Mouse (Mus musculus): Measurements from ENCODE around the gene Krt6b. TPM values are rescaled to one million over a fixed set of nuclear protein-coding genes. Genes with fewer than 3 reads are reported as not detected.
"Not testable (repeated sequence)": the region's sequence is repeated elsewhere in the genome, so short reads cannot be mapped to it uniquely, and the experiment has no call there.

The Krt6b gene
- polyA plus RNA-seq, 1 experiment from 2014 or later: not detected

DNA sequence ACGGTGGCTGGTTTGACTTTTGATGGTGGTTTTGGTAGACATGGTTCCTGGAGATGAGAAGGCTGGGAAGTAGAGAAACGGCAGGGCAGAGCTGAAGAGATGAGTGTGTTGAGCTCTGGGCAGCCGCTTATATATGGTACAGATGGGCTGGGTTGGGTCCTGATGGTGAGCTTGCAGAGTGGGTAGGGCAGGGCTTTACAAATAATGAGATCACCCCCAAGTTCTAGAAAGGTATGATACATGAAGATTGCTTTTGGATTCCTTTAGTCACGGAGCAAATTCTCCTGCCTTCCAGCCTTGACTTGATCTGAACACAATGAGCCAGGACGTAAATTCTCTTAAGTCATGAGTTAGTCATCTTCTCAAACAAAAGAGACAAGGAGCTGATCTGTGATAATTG lies 14.1 kb upstream of the Krt6b start, which contains the start of gene Krt6a:
Gene Krt6a (minus strand): TSS at position 101 of the 400 bp plus-strand sequence.
- Histone ChIP-seq H3K9ac (no peak within 1 kb of the TSS), H3K27me3 (no peaks in the 10 kb centered on the region), H3K4me1 (no peaks in the 10 kb centered on the region), H3K4me2 (no peak within 1 kb of the TSS), H3K4me3 (replicated peaks) (no peak within 1 kb of the TSS), H3K9me3 (no peaks in the 10 kb centered on the region), H3K36me3 (replicated peaks) (no peaks in the 10 kb centered on the region), H3K27ac (no peak within 1 kb of the TSS)
- no peak for ATAC-seq (ENCODE audit: low FRiP score)
- 90% methylated on average over 5 of the region's 5 CpGs for WGBS

DNA sequence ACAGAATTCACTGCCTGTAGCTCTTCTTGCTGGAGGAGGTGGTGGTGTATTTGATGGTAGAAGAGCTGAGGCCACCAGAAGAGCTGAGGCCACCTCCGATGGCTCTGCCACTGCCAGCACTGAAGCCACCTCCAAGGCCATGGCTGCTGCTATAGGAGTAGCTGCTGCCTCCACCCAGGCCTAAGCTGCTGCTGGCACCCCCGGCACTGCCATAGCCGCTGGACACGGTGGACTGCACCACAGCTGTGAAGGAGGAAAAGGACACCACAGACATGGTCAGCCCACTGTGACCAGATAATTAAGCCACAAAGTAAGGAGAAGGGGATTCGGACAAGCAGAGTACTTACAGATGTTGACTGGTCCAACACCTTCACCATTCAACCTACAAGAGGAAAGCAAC lies 10.4 kb upstream of the Krt6b start:
- not testable (repeated sequence) for H3K9ac ChIP-seq; H3K27ac ChIP-seq; H3K4me1 ChIP-seq; H3K9me3 ChIP-seq; H3K27me3 ChIP-seq; ATAC-seq (ENCODE audit: low FRiP score); H3K4me2 ChIP-seq; H3K4me3 ChIP-seq (replicated peaks); H3K36me3 ChIP-seq (replicated peaks)
- WGBS: 92% methylated on average over 5 of the region's 5 CpGs

DNA sequence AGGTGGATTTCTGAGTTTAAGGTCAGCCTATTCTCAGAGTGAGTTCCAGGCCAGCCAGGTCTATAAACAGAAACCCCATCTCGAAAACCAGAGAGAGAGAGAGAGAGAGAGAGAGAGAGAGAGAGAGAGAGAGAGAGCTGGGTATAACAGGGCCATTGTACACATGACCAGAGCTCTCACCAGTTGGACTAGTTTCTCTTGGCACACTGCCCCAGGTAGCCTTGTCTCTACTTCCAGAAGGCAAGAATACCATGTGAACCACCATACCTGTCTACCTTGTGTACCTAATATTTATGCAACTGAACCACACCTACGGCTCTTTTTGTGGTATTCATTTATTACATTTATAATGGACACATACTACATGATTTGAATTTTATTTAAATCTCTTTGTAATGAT lies 8.1 kb upstream of the Krt6b start:
- Histone ChIP-seq H3K27me3 (no peaks in the 10 kb centered on the region), H3K4me1 (no peaks in the 10 kb centered on the region), H3K27ac (no peak overlapping the region), H3K4me3 (replicated peaks) (no peak overlapping the region), H3K36me3 (replicated peaks) (no peaks in the 10 kb centered on the region), H3K9me3 (no peaks in the 10 kb centered on the region), H3K9ac (no peak overlapping the region), H3K4me2 (no peak overlapping the region)
- 78% methylated on average over 2 of the region's 2 CpGs for WGBS
- ATAC-seq (ENCODE audit: low FRiP score): no peak

DNA sequence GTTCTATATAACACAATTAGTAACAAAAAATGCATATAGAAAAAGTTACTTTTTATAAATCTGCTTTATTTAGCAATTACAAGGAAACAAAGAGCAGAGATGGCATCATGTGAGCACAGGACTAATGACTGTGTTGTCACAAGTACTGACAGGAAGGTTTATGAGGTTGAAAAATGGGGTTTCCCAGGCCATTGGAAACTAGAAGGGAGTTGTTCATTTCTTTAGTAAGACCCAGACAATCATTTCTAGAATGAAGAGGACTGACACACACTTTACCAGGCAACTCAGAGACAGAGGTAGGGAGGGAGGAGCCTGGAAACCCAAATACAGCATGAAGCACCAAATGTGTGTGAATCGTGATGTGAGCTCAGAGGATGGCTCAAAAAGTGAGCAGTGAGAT lies 4.1 kb downstream of the Krt6b start:
- no peak for ATAC-seq (ENCODE audit: low FRiP score)
- no peaks in the 10 kb centered on the region for H3K4me1 ChIP-seq
- H3K4me2 ChIP-seq: no peak overlapping the region
- no peaks in the 10 kb centered on the region for H3K9me3 ChIP-seq
- H3K27ac ChIP-seq: no peak overlapping the region
- H3K4me3 ChIP-seq (replicated peaks): no peak overlapping the region
- H3K27me3 ChIP-seq: no peaks in the 10 kb centered on the region
- no peaks in the 10 kb centered on the region for H3K36me3 ChIP-seq (replicated peaks)
- no peak overlapping the region for H3K9ac ChIP-seq
- 88% methylated on average over 1 of the region's 1 CpGs for WGBS

DNA sequence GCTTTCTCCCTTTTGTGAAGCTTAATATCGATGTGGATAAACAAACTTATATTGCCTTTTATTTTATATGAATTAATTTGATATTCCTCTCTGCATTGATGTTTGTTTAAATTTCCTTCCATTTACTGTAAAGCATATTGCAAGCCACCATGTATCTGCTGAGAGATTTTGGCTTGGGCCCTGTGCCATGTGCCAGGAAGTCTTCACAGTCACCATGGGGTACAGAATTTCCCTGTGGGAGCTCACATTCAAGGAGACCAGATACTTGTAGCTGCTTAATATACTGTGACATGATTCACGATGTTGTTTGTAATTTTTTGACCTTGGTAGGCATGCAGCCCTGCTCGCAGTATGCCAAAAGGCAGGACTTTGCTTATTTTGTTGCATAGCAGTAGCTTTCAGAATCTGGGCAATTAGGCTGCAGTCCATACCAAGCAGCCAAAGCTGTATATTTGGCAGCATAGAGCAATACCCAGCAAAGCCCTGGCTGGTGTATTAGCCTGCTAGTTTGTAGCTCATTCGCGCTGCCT lies 27.3 kb downstream of the Krt6b start:
- H3K4me1 ChIP-seq: no peaks in the 10 kb centered on the region
- H3K36me3 ChIP-seq (replicated peaks): no peaks in the 10 kb centered on the region
- H3K27ac ChIP-seq: no peak overlapping the region
- no peak overlapping the region for H3K4me2 ChIP-seq
- ATAC-seq (ENCODE audit: low FRiP score): no peak
- H3K27me3 ChIP-seq: no peaks in the 10 kb centered on the region
- H3K9me3 ChIP-seq: no peaks in the 10 kb centered on the region
- no peak overlapping the region for H3K9ac ChIP-seq
- H3K4me3 ChIP-seq (replicated peaks): no peak overlapping the region
- 89% methylated on average over 5 of the region's 5 CpGs for WGBS

DNA sequence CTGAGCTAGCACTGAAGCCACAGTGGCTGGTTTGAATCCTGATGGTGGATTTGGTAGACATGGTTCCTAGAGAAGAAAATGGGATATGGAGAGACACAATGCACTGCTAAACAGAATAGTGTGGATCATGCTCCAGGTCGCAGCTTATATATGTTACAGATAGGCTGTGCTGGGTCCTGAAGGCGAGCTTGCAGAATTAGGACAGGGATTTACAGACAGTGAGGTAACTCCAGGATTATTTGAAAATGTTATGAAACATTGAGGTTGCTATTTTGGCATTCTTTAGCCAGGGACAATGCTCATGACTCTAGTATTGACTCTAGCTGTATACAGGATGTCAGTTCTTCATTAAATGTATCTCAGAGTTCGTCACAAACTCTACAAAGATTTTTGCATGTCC lies 32.8 kb downstream of the Krt6b start, which contains the start of gene Gm5478:
Gene Gm5478 (minus strand): TSS at position 101 of the 400 bp plus-strand sequence.
- Histone ChIP-seq H3K9ac (no peak within 1 kb of the TSS), H3K27me3 (no peaks in the 10 kb centered on the region), H3K36me3 (replicated peaks) (no peaks in the 10 kb centered on the region), H3K4me2 (no peak within 1 kb of the TSS), H3K4me3 (replicated peaks) (no peak within 1 kb of the TSS), H3K9me3 (no peaks in the 10 kb centered on the region), H3K27ac (no peak within 1 kb of the TSS), H3K4me1 (no peaks in the 10 kb centered on the region)
- WGBS: 78% methylated on average over 3 of the region's 3 CpGs
- no peak for ATAC-seq (ENCODE audit: low FRiP score)

DNA sequence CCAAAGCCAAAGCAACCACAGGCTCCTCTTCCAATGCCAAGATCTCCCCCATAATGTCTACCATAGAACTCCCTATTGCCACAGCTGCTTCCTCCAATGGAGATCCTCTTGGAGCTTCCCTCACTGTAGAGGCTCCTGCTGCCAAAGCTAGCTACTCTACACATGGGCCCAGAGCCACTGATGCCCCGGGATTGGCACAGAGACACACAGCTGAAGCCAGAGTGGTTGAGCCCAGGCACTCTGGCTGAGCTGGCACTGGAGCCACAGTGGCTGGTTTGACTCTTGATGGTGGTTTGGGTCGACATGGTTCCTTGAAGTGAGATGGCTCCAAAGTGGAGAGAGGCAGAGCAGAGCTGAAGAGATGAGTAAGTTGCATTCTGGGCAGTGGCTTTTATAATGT lies 52.2 kb downstream of the Krt6b start, which contains the start of gene Gm5414:
Gene Gm5414 (minus strand): TSS at position 305 of the 400 bp plus-strand sequence.
- Histone ChIP-seq H3K9me3 (no peaks in the 10 kb centered on the region), H3K27me3 (no peaks in the 10 kb centered on the region), H3K27ac (no peak within 1 kb of the TSS), H3K4me2 (no peak within 1 kb of the TSS), H3K4me1 (no peaks in the 10 kb centered on the region), H3K4me3 (replicated peaks) (no peak within 1 kb of the TSS), H3K9ac (no peak within 1 kb of the TSS), H3K36me3 (replicated peaks) (no peaks in the 10 kb centered on the region)
- 80% methylated on average over 2 of the region's 2 CpGs for WGBS
- no peak for ATAC-seq (ENCODE audit: low FRiP score)

Small RNAs within 50 kb of the gene (microRNA-seq; reads per million reads assigned to microRNA genes)
- not detected for gene Gm44323
- gene Gm44342: not detected
- not detected for gene Gm44383
- not detected for gene Gm44479

Other genes with a start within 250 kb of the Krt6b start
- 0.17 and 0.22 TPM in 2 replicates for gene Krt87, start 241.5 kb downstream of the Krt6b start, polyA plus RNA-seq (2016; fragmentation: Nextera tagmentation; extraction: Ambion mirVana)
- gene Krt88, start 232.5 kb downstream of the Krt6b start, polyA plus RNA-seq (2016; fragmentation: Nextera tagmentation; extraction: Ambion mirVana): not detected in 2 replicates
- not detected in 2 replicates for gene Krt81, start 216.5 kb downstream of the Krt6b start, polyA plus RNA-seq (2016; fragmentation: Nextera tagmentation; extraction: Ambion mirVana)
- gene Krt86, start 206.8 kb downstream of the Krt6b start, polyA plus RNA-seq (2016; fragmentation: Nextera tagmentation; extraction: Ambion mirVana): not detected in 2 replicates
- gene Krt83, start 188.8 kb downstream of the Krt6b start, polyA plus RNA-seq (2016; fragmentation: Nextera tagmentation; extraction: Ambion mirVana): not detected in 2 replicates
- gene Gm49425, start 163.0 kb downstream of the Krt6b start, polyA plus RNA-seq (2016; fragmentation: Nextera tagmentation; extraction: Ambion mirVana): not detected in 2 replicates
- not detected in 2 replicates for gene Krt84, start 147.5 kb downstream of the Krt6b start, polyA plus RNA-seq (2016; fragmentation: Nextera tagmentation; extraction: Ambion mirVana)
- not detected in 2 replicates for gene Krt82, start 129.6 kb downstream of the Krt6b start, polyA plus RNA-seq (2016; fragmentation: Nextera tagmentation; extraction: Ambion mirVana)
- 0.11 and 0.22 TPM in 2 replicates for gene Krt90, start 117.3 kb downstream of the Krt6b start, polyA plus RNA-seq (2016; fragmentation: Nextera tagmentation; extraction: Ambion mirVana)
- 0.09 and 0.12 TPM in 2 replicates for gene Krt75, start 106.4 kb downstream of the Krt6b start, polyA plus RNA-seq (2016; fragmentation: Nextera tagmentation; extraction: Ambion mirVana)
- not detected in 2 replicates for gene Gm5414, start 52.1 kb downstream of the Krt6b start, polyA plus RNA-seq (2016; fragmentation: Nextera tagmentation; extraction: Ambion mirVana)
- gene Gm5478, start 32.9 kb downstream of the Krt6b start, polyA plus RNA-seq (2016; fragmentation: Nextera tagmentation; extraction: Ambion mirVana): not detected in 2 replicates
- not detected in 2 replicates for gene Krt6a, start 14.0 kb upstream of the Krt6b start, polyA plus RNA-seq (2016; fragmentation: Nextera tagmentation; extraction: Ambion mirVana)
- gene Krt5, start 32.6 kb upstream of the Krt6b start, polyA plus RNA-seq (2016; fragmentation: Nextera tagmentation; extraction: Ambion mirVana): 3.7 and 6.3 TPM in 2 replicates
- not detected in 2 replicates for gene Krt71, start 62.8 kb upstream of the Krt6b start, polyA plus RNA-seq (2016; fragmentation: Nextera tagmentation; extraction: Ambion mirVana)
- gene Krt72, start 106.2 kb upstream of the Krt6b start, polyA plus RNA-seq (2016; fragmentation: Nextera tagmentation; extraction: Ambion mirVana): not detected in 2 replicates
- 0.19 and 0.41 TPM in 2 replicates for gene Krt73, start 122.1 kb upstream of the Krt6b start, polyA plus RNA-seq (2016; fragmentation: Nextera tagmentation; extraction: Ambion mirVana)
- not detected in 2 replicates for gene Krt2, start 137.9 kb upstream of the Krt6b start, polyA plus RNA-seq (2016; fragmentation: Nextera tagmentation; extraction: Ambion mirVana)
- 4.0 and 4.5 TPM in 2 replicates for gene Krt1, start 170.5 kb upstream of the Krt6b start, polyA plus RNA-seq (2016; fragmentation: Nextera tagmentation; extraction: Ambion mirVana)
- gene Krt77, start 189.4 kb upstream of the Krt6b start, polyA plus RNA-seq (2016; fragmentation: Nextera tagmentation; extraction: Ambion mirVana): not detected in 2 replicates
- gene Krt76, start 212.6 kb upstream of the Krt6b start, polyA plus RNA-seq (2016; fragmentation: Nextera tagmentation; extraction: Ambion mirVana): not detected in 2 replicates
- gene Krt4, start 244.4 kb upstream of the Krt6b start, polyA plus RNA-seq (2016; fragmentation: Nextera tagmentation; extraction: Ambion mirVana): not detected in 2 replicates

All from forebrain, embryonic 12.5 days (tissue).